Mouse (Mus musculus): ENCODE measurements at regions not wholly inside any gene's neighbourhood (a gene's known extent, or its start where the extent isn't known, plus 50 kb on each side); places are given as distances from the start of the nearest gene placed in this dataset.

GRCm38 (mm10) chr9:43930476-43930875 lies 112.7 kb upstream of the Thy1 start:
- no peak for DNase-seq

- no peak for DNase-seq
Measured at GRCm38 (mm10) chr9:43934012-43934690, 109.0 kb upstream of the Thy1 start.

GRCm38 (mm10) chr9:43934691-43935064 lies 108.5 kb upstream of the Thy1 start:
- DNase-seq, result no peak

GRCm38 (mm10) chr9:43939336-43939735 lies 103.8 kb upstream of the Thy1 start:
- DNase-seq, result no peak

- no peak for DNase-seq
Measured at GRCm38 (mm10) chr9:43942147-43942546, 101.0 kb upstream of the Thy1 start.

GRCm38 (mm10) chr9:43943522-43943921 lies 99.7 kb upstream of the Thy1 start:
- DNase-seq, result no peak

- peak; percentile 15 for DNase-seq
Measured at GRCm38 (mm10) chr9:43944816-43945741, 98.1 kb upstream of the Thy1 start.

- no peak for DNase-seq
Measured at GRCm38 (mm10) chr9:43945997-43946649, 97.1 kb upstream of the Thy1 start.

- no peak for DNase-seq
Measured at GRCm38 (mm10) chr9:43947089-43947488, 96.1 kb upstream of the Thy1 start.

GRCm38 (mm10) chr9:43947490-43948150 lies 95.6 kb upstream of the Thy1 start:
- DNase-seq, result no peak

- no peak for DNase-seq
Measured at GRCm38 (mm10) chr9:43953128-43953527, 90.1 kb upstream of the Thy1 start.

GRCm38 (mm10) chr9:43959541-43959940 lies 83.6 kb upstream of the Thy1 start:
- no peak for DNase-seq

- no peak for DNase-seq
Measured at GRCm38 (mm10) chr9:43961431-43961830, 81.8 kb upstream of the Thy1 start.

GRCm38 (mm10) chr9:43965171-43965570 lies 78.0 kb upstream of the Thy1 start:
- DNase-seq, result no peak

- DNase-seq, result no peak
Measured at GRCm38 (mm10) chr9:43965811-43966210, 77.4 kb upstream of the Thy1 start.

GRCm38 (mm10) chr9:43970043-43970795 lies 73.0 kb upstream of the Thy1 start:
- no peak for DNase-seq

- DNase-seq, result no peak
Measured at GRCm38 (mm10) chr9:43970858-43971257, 72.3 kb upstream of the Thy1 start.

- no peak for DNase-seq
Measured at GRCm38 (mm10) chr9:43972290-43972689, 70.9 kb upstream of the Thy1 start.

- DNase-seq, result no peak
Measured at GRCm38 (mm10) chr9:43975405-43975804, 67.8 kb upstream of the Thy1 start.

GRCm38 (mm10) chr9:43976366-43976765 lies 66.8 kb upstream of the Thy1 start:
- no peak for DNase-seq

- no peak for DNase-seq
Measured at GRCm38 (mm10) chr9:43977773-43978172, 65.4 kb upstream of the Thy1 start.

GRCm38 (mm10) chr9:43981376-43981775 lies 61.8 kb upstream of the Thy1 start:
- no peak for DNase-seq
